Comparison of ENCODE assay signal across 28 mouse cellular contexts in genomic region chr9:121560515-121560914, GRCm38 (mm10).
DNase-seq lines count a peak whose midpoint lies in the region; ATAC-seq lines count a peak whose summit lies in the region.
"Had no signal": no experiment of that assay in that cellular context is flagged by ENCODE, and none has a peak within 500 bp of the region (broad histone marks: within the 10 kb centered on the region; RNA-seq: fewer than 3 reads in every experiment).

No protein-coding gene starts in this region.

- ATAC-seq in forebrain, embryonic 14.5 days = peak; percentile 80
- ATAC-seq: CD4-positive, CD25-positive, alpha-beta regulatory T cell, adult 4 months; liver, embryonic 12.5 days; liver, postnatal 0 days; midbrain, embryonic 16.5 days had no signal

- H3K4me2 ChIP-seq in forebrain, embryonic 14.5 days (ENCODE audit: low read length) = no peak overlapping the region
- H3K4me2 ChIP-seq: embryonic facial prominence, embryonic 15.5 days; heart, embryonic 12.5 days; hindbrain, embryonic 13.5 days; liver, embryonic 12.5 days; neural tube, embryonic 12.5 days had no signal

- no peaks in the 10 kb centered on the region for H3K36me3 ChIP-seq in forebrain, embryonic 14.5 days (ENCODE audit: control insufficient read depth, insufficient read depth, low read length)
- H3K36me3 ChIP-seq: embryonic facial prominence, embryonic 10.5 days; embryonic facial prominence, embryonic 15.5 days; heart, embryonic 12.5 days; hindbrain, embryonic 13.5 days; liver, embryonic 12.5 days; neural tube, embryonic 12.5 days had no signal

- DNase-seq in lung, postnatal 36 days = peak; percentile 3
- no peak for DNase-seq in lung, postnatal 4 days
- DNase-seq in Muller cell, postnatal 12 days (ENCODE audit: inconsistent ontology term) = peak; percentile 73
- DNase-seq in forebrain, embryonic 14.5 days (ENCODE audit: low spot score) = peak; percentile 76
- DNase-seq in retina, postnatal 1 day = peak; percentile 89
- DNase-seq in kidney, postnatal 36 days = no peak
- no peak for DNase-seq in kidney, adult 9 months
- DNase-seq: adrenal gland, adult 8-10 months; cerebellum, adult 8-10 months; cerebellum, postnatal 25 days; gastrocnemius, postnatal 25 days; heart, adult 18-20 months; heart, postnatal 4 days; kidney, postnatal 14 days; left cerebral cortex, postnatal 4 days; liver, postnatal 0 days; thymus, postnatal 14 days had no signal

- H3K9me3 ChIP-seq in forebrain, embryonic 14.5 days (replicated peaks; ENCODE audit: control insufficient read depth, low read length) = no peaks in the 10 kb centered on the region
- H3K9me3 ChIP-seq: embryonic facial prominence, embryonic 10.5 days; embryonic facial prominence, embryonic 15.5 days; heart, embryonic 12.5 days; hindbrain, embryonic 13.5 days; liver, embryonic 12.5 days; neural tube, embryonic 12.5 days had no signal

- H3K4me1 ChIP-seq in forebrain, embryonic 14.5 days (ENCODE audit: control insufficient read depth, insufficient read depth, low read length) = peaks cover 17% of the 10 kb centered on the region
- H3K4me1 ChIP-seq: embryonic facial prominence, embryonic 15.5 days had no signal

- no peak overlapping the region for H3K27ac ChIP-seq in forebrain, embryonic 14.5 days (ENCODE audit: low read depth, low read length)
- H3K27ac ChIP-seq: embryonic facial prominence, embryonic 10.5 days; embryonic facial prominence, embryonic 15.5 days; hindbrain, embryonic 13.5 days; layer of hippocampus, adult 2 months; liver, embryonic 12.5 days; macrophage; neural tube, embryonic 12.5 days had no signal

- H3K4me3 ChIP-seq in forebrain, embryonic 14.5 days (ENCODE audit: low read depth, low read length) = no peak overlapping the region
- H3K4me3 ChIP-seq: embryonic facial prominence, embryonic 10.5 days; embryonic facial prominence, embryonic 15.5 days; heart, embryonic 12.5 days; hindbrain, embryonic 13.5 days; layer of hippocampus, adult 2 months; liver, embryonic 12.5 days; myocyte; neural tube, embryonic 12.5 days had no signal

- H3K9ac ChIP-seq in forebrain, embryonic 14.5 days (ENCODE audit: low read length) = no peak overlapping the region
- H3K9ac ChIP-seq: embryonic facial prominence, embryonic 15.5 days; heart, embryonic 12.5 days; hindbrain, embryonic 13.5 days; liver, embryonic 12.5 days; liver, postnatal 0 days; neural tube, embryonic 12.5 days had no signal

- H3K27me3 ChIP-seq in forebrain, embryonic 14.5 days (replicated peaks; ENCODE audit: control insufficient read depth, insufficient read depth, low read length) = no peaks in the 10 kb centered on the region
- H3K27me3 ChIP-seq: embryonic facial prominence, embryonic 15.5 days; heart, embryonic 12.5 days; hindbrain, embryonic 13.5 days; neural tube, embryonic 12.5 days had no signal

- WGBS in forebrain, embryonic 14.5 days = 15% methylated on average over 7 of the region's 7 CpGs

Comparison
In these comparisons a context has a peak if more than half of its experiments do, and no peak if none do; other contexts are left out.
1. DNase-seq: peak in lung, postnatal 36 days (single experiment), Muller cell, postnatal 12 days (single experiment), forebrain, embryonic 14.5 days (single experiment) and retina, postnatal 1 day (single experiment); none in lung, postnatal 4 days (0 of 2), kidney, postnatal 36 days (0 of 2) and kidney, adult 9 months (single experiment).